Mouse (Mus musculus): ENCODE results near the gene Mctp1.

Gene Mctp1

GRCm38 (mm10) chr13:76620111-76620510 is 235.8 kb downstream of the Mctp1 start:
- DNase-seq, result no peak

GRCm38 (mm10) chr13:76620525-76620924 is 236.2 kb downstream of the Mctp1 start:
- no peak for DNase-seq

- DNase-seq, result no peak
Measured at GRCm38 (mm10) chr13:76633707-76634106, 249.4 kb downstream of the Mctp1 start.

- DNase-seq, result no peak
Measured at GRCm38 (mm10) chr13:76638282-76638681, 253.9 kb downstream of the Mctp1 start.

- no peak for DNase-seq
Measured at GRCm38 (mm10) chr13:76659523-76659922, 275.2 kb downstream of the Mctp1 start.

GRCm38 (mm10) chr13:76681286-76681685 is 297.0 kb downstream of the Mctp1 start:
- DNase-seq, result no peak

- no peak for DNase-seq
Measured at GRCm38 (mm10) chr13:76689349-76689748, 305.0 kb downstream of the Mctp1 start.

- DNase-seq, result no peak
Measured at GRCm38 (mm10) chr13:76690143-76690542, 305.8 kb downstream of the Mctp1 start.

- DNase-seq, result no peak
Measured at GRCm38 (mm10) chr13:76690697-76691096, 306.4 kb downstream of the Mctp1 start.

GRCm38 (mm10) chr13:76734013-76734412 is 349.7 kb downstream of the Mctp1 start:
- DNase-seq, result no peak

- no peak for DNase-seq
Measured at GRCm38 (mm10) chr13:76750663-76751429, 366.5 kb downstream of the Mctp1 start.

GRCm38 (mm10) chr13:76759832-76760490 is 375.6 kb downstream of the Mctp1 start:
- no peak for DNase-seq

GRCm38 (mm10) chr13:76799662-76800061 is 415.3 kb downstream of the Mctp1 start:
- DNase-seq, result no peak

- DNase-seq, result no peak
Measured at GRCm38 (mm10) chr13:76801126-76801632, 416.8 kb downstream of the Mctp1 start.

GRCm38 (mm10) chr13:76802051-76802728 is 417.9 kb downstream of the Mctp1 start:
- no peak for DNase-seq

- no peak for DNase-seq
Measured at GRCm38 (mm10) chr13:76802926-76803325, 418.6 kb downstream of the Mctp1 start.

GRCm38 (mm10) chr13:76803799-76804198 is 419.5 kb downstream of the Mctp1 start:
- no peak for DNase-seq

- no peak for DNase-seq
Measured at GRCm38 (mm10) chr13:76808871-76809390, 424.6 kb downstream of the Mctp1 start.

GRCm38 (mm10) chr13:76809802-76810201 is 425.5 kb downstream of the Mctp1 start:
- no peak for DNase-seq

- no peak for DNase-seq
Measured at GRCm38 (mm10) chr13:76810496-76810939, 426.2 kb downstream of the Mctp1 start.

- DNase-seq, result no peak
Measured at GRCm38 (mm10) chr13:76823083-76823482, 438.7 kb downstream of the Mctp1 start.

GRCm38 (mm10) chr13:76824932-76825694 is 440.8 kb downstream of the Mctp1 start:
- DNase-seq, result no peak
